In the genomic region with DNA sequence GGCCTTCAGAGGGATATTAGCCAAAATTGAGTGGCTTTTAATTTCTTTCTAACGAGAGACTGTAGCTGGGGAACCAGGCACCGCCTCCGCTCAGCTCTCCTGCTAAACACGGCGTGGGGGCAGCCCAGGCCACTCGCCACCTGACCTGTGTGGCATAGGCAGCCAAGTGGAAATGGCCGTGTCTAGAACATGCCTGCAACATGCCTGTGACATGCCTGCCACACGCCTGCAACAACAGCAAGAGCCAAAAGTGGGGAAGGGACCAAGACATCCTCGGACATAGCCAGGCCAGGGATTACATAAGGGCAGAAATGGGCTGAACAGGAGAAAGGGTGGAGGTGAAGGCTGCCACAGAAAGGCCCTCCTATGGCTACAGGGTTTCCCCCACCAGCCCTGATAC, we compare ENCODE assay signal across 32 mouse cellular contexts. TPM values are rescaled to one million over a fixed set of nuclear protein-coding genes. Genes with fewer than 3 reads are reported as not detected.
DNase-seq lines count a peak whose midpoint lies in the region; ATAC-seq and TF ChIP-seq lines count a peak whose summit lies in the region.
"Had no signal": no experiment of that assay in that cellular context is flagged by ENCODE, and none has a peak within 500 bp of the region (broad histone marks: within the 10 kb centered on the region; RNA-seq: fewer than 3 reads in every experiment).

No protein-coding gene starts in this region.

- no peak for TF ChIP-seq CTCF in midbrain, postnatal 0 days (IDR thresholded peaks at IDR 0.05)
- TF ChIP-seq CTCF in E14TG2a.4 (conservative IDR thresholded peaks at IDR 0.05; ENCODE audit: low read length): no peak

- 38% methylated on average over 9 of the region's 9 CpGs for WGBS in midbrain, embryonic 10.5 days
- 41% methylated on average over 9 of the region's 9 CpGs for WGBS in midbrain, postnatal 0 days
- 30% methylated on average over 9 of the region's 9 CpGs for WGBS in hindbrain, embryonic 14.5 days

- peak overlapping the region; percentile 80 for H3K27ac ChIP-seq in midbrain, embryonic 10.5 days (replicated peaks)
- H3K27ac ChIP-seq in midbrain, postnatal 0 days (ENCODE audit: low read depth, low read length): no peak overlapping the region
- H3K27ac ChIP-seq in ES-E14 (ENCODE audit: insufficient read depth, low read depth, low read length, poor library complexity, severe bottlenecking): peak overlapping the region; percentile 84
- peak overlapping the region; percentile 49; the same call in 1 of the 2 replicates for H3K27ac ChIP-seq in hindbrain, embryonic 14.5 days
- H3K27ac ChIP-seq: embryonic facial prominence, embryonic 13.5 days; heart, adult 2 months; heart, embryonic 13.5 days; left cerebral cortex, adult 2 months; limb, embryonic 15.5 days; liver, embryonic 15.5 days; lung, embryonic 15.5 days had no signal

- in situ Hi-C loops in ES-E14 (cut with MboI; ENCODE audit: low sequenced_read_pairs in 2 of 2, unreplicated experiment in 2 of 2): no loop called here

- H3K9me3 ChIP-seq in midbrain, embryonic 10.5 days (replicated peaks): no peaks in the 10 kb centered on the region
- H3K9me3 ChIP-seq in midbrain, postnatal 0 days (ENCODE audit: low read length): no peaks in the 10 kb centered on the region
- no peaks in the 10 kb centered on the region for H3K9me3 ChIP-seq in E14TG2a.4 (ENCODE audit: low read length)
- H3K9me3 ChIP-seq in ES-E14 (ENCODE audit: control insufficient read depth, insufficient read depth, low read depth, low read length): no peaks in the 10 kb centered on the region
- H3K9me3 ChIP-seq in hindbrain, embryonic 14.5 days (ENCODE audit: control insufficient read depth, low read length): no peaks in the 10 kb centered on the region
- H3K9me3 ChIP-seq: embryonic facial prominence, embryonic 13.5 days; heart, embryonic 13.5 days; limb, embryonic 15.5 days; liver, embryonic 15.5 days; lung, embryonic 15.5 days had no signal

- DNase-seq in midbrain, embryonic 10.5 days (ENCODE audit: low spot score): no peak
- DNase-seq in midbrain, postnatal 0 days (ENCODE audit: low spot score): no peak
- no peak for DNase-seq in ES-E14 (ENCODE audit: low read depth, low spot score)
- no peak for DNase-seq in hindbrain, embryonic 14.5 days (ENCODE audit: low spot score)
- no peak for DNase-seq in right cerebral cortex, postnatal 36 days (ENCODE audit: low spot score in 2 of 2)
- DNase-seq in adrenal gland, adult (ENCODE audit: inconsistent age in 2 of 2, low spot score in 1 of 2): no peak
- DNase-seq in frontal cortex, postnatal 36 days (ENCODE audit: low spot score in 2 of 2): no peak
- DNase-seq: adrenal gland, postnatal 10 days; B cell, adult 2 months; cerebellum, adult 2 months; cerebellum, postnatal 25 days; embryo, embryonic 11 days; forebrain, postnatal 0 days; gastrocnemius, postnatal 36 days; heart, adult 2 months; heart, postnatal 14 days; kidney, adult 18-20 months; kidney, postnatal 4 days; left cerebral cortex, postnatal 4 days; lung, postnatal 36 days; right cerebral cortex, postnatal 14 days; spleen, adult 18-20 months had no signal

- peaks cover 100% of the 10 kb centered on the region for H3K27me3 ChIP-seq in midbrain, embryonic 10.5 days (ENCODE audit: low read depth, poor library complexity, severe bottlenecking)
- H3K27me3 ChIP-seq in midbrain, postnatal 0 days (ENCODE audit: insufficient read depth, low read length): peaks cover 29% of the 10 kb centered on the region
- H3K27me3 ChIP-seq in E14TG2a.4 (ENCODE audit: insufficient read depth, low read length): no peaks in the 10 kb centered on the region
- H3K27me3 ChIP-seq in hindbrain, embryonic 14.5 days (ENCODE audit: control insufficient read depth, insufficient read depth, low read length): peaks cover 62% of the 10 kb centered on the region

- H3K4me3 ChIP-seq in midbrain, embryonic 10.5 days: peak overlapping the region; percentile 26
- H3K4me3 ChIP-seq in midbrain, postnatal 0 days (ENCODE audit: low read depth, low read length): no peak overlapping the region
- peak overlapping the region; percentile 69 for H3K4me3 ChIP-seq in E14TG2a.4 (replicated peaks; ENCODE audit: low read length)
- H3K4me3 ChIP-seq in ES-E14 (ENCODE audit: insufficient read depth in 1 of 2, low read depth in 1 of 2, low read length in 2 of 2, poor library complexity in 1 of 2, severe bottlenecking in 1 of 2): no peak overlapping the region
- H3K4me3 ChIP-seq in hindbrain, embryonic 14.5 days (replicated peaks; ENCODE audit: low read length): no peak overlapping the region
- H3K4me3 ChIP-seq: embryonic facial prominence, embryonic 13.5 days; erythroblast, embryonic 14.5 days; heart, adult 2 months; heart, embryonic 13.5 days; left cerebral cortex, adult 2 months; limb, embryonic 15.5 days; liver, embryonic 15.5 days; lung, embryonic 15.5 days had no signal

- no peaks in the 10 kb centered on the region for H3K36me3 ChIP-seq in midbrain, embryonic 10.5 days
- H3K36me3 ChIP-seq in midbrain, postnatal 0 days (ENCODE audit: insufficient read depth, low read length): no peaks in the 10 kb centered on the region
- no peaks in the 10 kb centered on the region for H3K36me3 ChIP-seq in E14TG2a.4 (ENCODE audit: insufficient read depth, low read length)
- H3K36me3 ChIP-seq in ES-E14 (ENCODE audit: control insufficient read depth, insufficient read depth, low read length, poor library complexity, severe bottlenecking): no peaks in the 10 kb centered on the region
- H3K36me3 ChIP-seq in hindbrain, embryonic 14.5 days (replicated peaks; ENCODE audit: control insufficient read depth, insufficient read depth): no peaks in the 10 kb centered on the region
- H3K36me3 ChIP-seq: embryonic facial prominence, embryonic 13.5 days; heart, embryonic 13.5 days; limb, embryonic 15.5 days; liver, embryonic 15.5 days; lung, embryonic 15.5 days had no signal

- H3K4me2 ChIP-seq in midbrain, postnatal 0 days (ENCODE audit: low read depth, low read length, poor library complexity, severe bottlenecking): no peak overlapping the region
- no peak overlapping the region for H3K4me2 ChIP-seq in hindbrain, embryonic 14.5 days (replicated peaks)
- H3K4me2 ChIP-seq: embryonic facial prominence, embryonic 13.5 days; heart, embryonic 13.5 days; limb, embryonic 15.5 days; liver, embryonic 15.5 days; lung, embryonic 15.5 days had no signal

- peaks cover 49% of the 10 kb centered on the region for H3K4me1 ChIP-seq in midbrain, embryonic 10.5 days
- H3K4me1 ChIP-seq in midbrain, postnatal 0 days (ENCODE audit: insufficient read depth, low read length): no peaks in the 10 kb centered on the region
- peaks cover 72% of the 10 kb centered on the region for H3K4me1 ChIP-seq in E14TG2a.4 (replicated peaks; ENCODE audit: low read depth, low read length)
- peaks cover 7 to 34% of the 10 kb centered on the region in 2 experiments for H3K4me1 ChIP-seq in ES-E14 (ENCODE audit: control insufficient read depth in 2 of 2, insufficient read depth in 2 of 2, low read length in 2 of 2, poor library complexity in 1 of 2)
- peaks cover 24% of the 10 kb centered on the region for H3K4me1 ChIP-seq in hindbrain, embryonic 14.5 days (replicated peaks; ENCODE audit: control insufficient read depth, insufficient read depth, low read length)
- H3K4me1 ChIP-seq: liver, embryonic 15.5 days had no signal

- no peak for ATAC-seq in midbrain, postnatal 0 days (ENCODE audit: low FRiP score)
- no peak for ATAC-seq in hindbrain, embryonic 14.5 days (ENCODE audit: low FRiP score)
- ATAC-seq: forebrain, postnatal 0 days had no signal

- no peak overlapping the region for H3K9ac ChIP-seq in midbrain, postnatal 0 days (replicated peaks; ENCODE audit: low read length, poor library complexity, severe bottlenecking)
- H3K9ac ChIP-seq in ES-E14 (ENCODE audit: insufficient read depth, low read depth, low read length, poor library complexity, severe bottlenecking): peak overlapping the region; percentile 8
- H3K9ac ChIP-seq in hindbrain, embryonic 14.5 days: peak overlapping the region; percentile 28; the same call in 1 of the 2 replicates
- H3K9ac ChIP-seq: embryonic facial prominence, embryonic 13.5 days; forebrain, postnatal 0 days; heart, embryonic 13.5 days; limb, embryonic 15.5 days; liver, embryonic 15.5 days; lung, embryonic 15.5 days had no signal

TF ChIP-seq in ES-E14, 5 proteins besides CTCF, POLR2A, EP300 and RAD21:
- TF ChIP-seq ZC3H11A (IDR thresholded peaks at IDR 0.05; ENCODE audit: borderline replicate concordance, low read depth, low read length): no peak
- no peak for TF ChIP-seq CHD2 (IDR thresholded peaks at IDR 0.05; ENCODE audit: low read depth, low read length)
- no peak for TF ChIP-seq ZNF384 (IDR thresholded peaks at IDR 0.05; ENCODE audit: low read depth, low read length)
- TF ChIP-seq HCFC1 (IDR thresholded peaks at IDR 0.05; ENCODE audit: borderline replicate concordance, insufficient read depth, low read length): no peak
- TF ChIP-seq MAFK (IDR thresholded peaks at IDR 0.05; ENCODE audit: insufficient read depth, low read depth, low read length): no peak

RNA-seq across cellular contexts. Expression of gene Pax2, which starts 59.1 kb away (rescaled TPM):
- 0.60 and 1.1 TPM in 2 replicates for polyA plus RNA-seq in midbrain, embryonic 10.5 days (2016; fragmentation: Nextera tagmentation; extraction: Ambion mirVana)
- 0.28 and 0.77 TPM in 2 replicates for total RNA-seq in midbrain, postnatal 0 days (2014; rRNA removed)
- 0.19 and 0.21 TPM in 2 replicates for polyA plus RNA-seq in midbrain, postnatal 0 days (2015; fragmentation: Nextera tagmentation; extraction: Ambion mirVana)
- 0.11 TPM in 1 of 2 replicates, not detected in the other for total RNA-seq in ES-E14 (2012; rRNA removed)
- 18.7 and 22.1 TPM in 2 replicates for polyA plus RNA-seq in hindbrain, embryonic 14.5 days (2014; fragmentation: Nextera tagmentation; extraction: Ambion mirVana)
- total RNA-seq: adrenal gland, postnatal 10 days; gastrocnemius, adult 18-20 months; gastrocnemius, postnatal 36 days; heart, adult 2 months; heart, postnatal 14 days had no signal
- polyA plus RNA-seq: erythroblast, embryonic 14.5 days; heart, adult 2 months; heart, embryonic 13.5 days; limb, embryonic 15.5 days; liver, embryonic 15.5 days; urinary bladder, adult 2 months had no signal

Comparison
In these comparisons a context has a peak if more than half of its experiments do, and no peak if none do; other contexts are left out.
1. H3K4me3 ChIP-seq: peak in midbrain, embryonic 10.5 days (single experiment) and E14TG2a.4 (single experiment); none in midbrain, postnatal 0 days (single experiment), ES-E14 (0 of 2) and hindbrain, embryonic 14.5 days (single experiment).